Mouse (Mus musculus) brain, embryonic 14.5 days (tissue): ENCODE results near the gene Fam89b.

Experiments used
- CTCF ChIP-seq: fragments of 200-500 bp; IDR thresholded peaks from 2 replicates; pipeline ENCODE4 v1.5.1; 2012; ENCODE audit warnings: inconsistent platforms, mild to moderate bottlenecking, moderate library complexity, borderline replicate concordance; ENCODE audit not compliant: insufficient read depth, insufficient read length; ENCODE audit errors: extremely low read depth
- POLR2A ChIP-seq: fragments of 200-500 bp; IDR thresholded peaks from 2 replicates; pipeline ENCODE4 v1.6.1; 2012; ENCODE audit warnings: mild to moderate bottlenecking, inconsistent platforms, borderline replicate concordance; ENCODE audit not compliant: poor library complexity, insufficient read depth, insufficient read length, severe bottlenecking; ENCODE audit errors: extremely low read depth

DNA sequence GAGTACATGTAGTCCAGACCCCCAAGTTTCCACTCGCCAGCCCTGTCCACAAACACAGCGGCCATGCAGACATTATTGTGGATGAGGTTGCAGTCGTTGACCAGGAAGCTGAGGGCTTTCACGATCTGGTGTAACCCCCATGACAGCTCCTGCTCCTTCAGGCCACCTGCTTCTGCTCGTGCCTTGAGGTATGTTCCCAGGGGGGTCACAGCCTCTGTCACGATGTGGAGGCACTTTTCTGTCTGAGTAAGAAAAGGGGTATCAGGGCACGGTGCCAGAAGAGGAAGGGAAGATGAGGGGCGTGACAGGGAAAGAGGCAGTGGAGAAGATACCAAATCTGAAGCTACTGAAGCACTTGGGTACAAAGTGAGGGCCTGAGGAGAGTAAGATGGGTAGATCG, 40.9 kb upstream of the Fam89b start:
- TF ChIP-seq CTCF (no peak), POLR2A (no peak)
